Mouse (Mus musculus): ENCODE measurements around the gene Wasl. TPM values are rescaled to one million over a fixed set of nuclear protein-coding genes. Genes with fewer than 3 reads are reported as not detected.
A peak's percentile ranks its signal among the peaks of the same experiment; 100 is the strongest.

The Wasl gene
- polyA plus RNA-seq, 1 experiment from 2014 or later, result 74.3 TPM

DNA sequence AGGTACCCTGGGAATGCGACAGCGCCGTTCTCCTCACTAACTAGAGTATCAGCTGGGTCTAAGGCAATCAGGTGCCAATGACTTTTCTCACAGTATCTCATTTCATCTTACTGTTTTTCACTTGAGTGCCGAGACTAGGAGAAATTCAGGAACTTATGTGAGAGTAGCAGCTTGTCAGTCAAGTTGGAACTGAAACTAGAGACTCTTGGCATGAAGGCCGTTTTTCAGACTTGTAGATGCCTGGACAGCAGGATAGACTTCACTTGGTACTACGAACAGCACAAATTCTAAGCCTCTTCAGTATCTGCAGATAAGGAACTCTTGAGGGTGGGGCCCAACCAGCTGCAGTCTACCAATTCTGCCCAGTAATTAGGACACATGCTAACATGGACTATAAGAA lies 64.7 kb downstream of the Wasl start:
- Histone ChIP-seq H3K27ac (no peak overlapping the region), H3K4me1 (replicated peaks) (no peaks in the 10 kb centered on the region), H3K27me3 (replicated peaks) (no peaks in the 10 kb centered on the region), H3K9me3 (no peaks in the 10 kb centered on the region), H3K4me2 (replicated peaks) (no peak overlapping the region), H3K36me3 (no peaks in the 10 kb centered on the region), H3K9ac (no peak overlapping the region), H3K4me3 (replicated peaks) (no peak overlapping the region)
- 83% methylated on average over 6 of the region's 6 CpGs for WGBS
- ATAC-seq, result no peak

DNA sequence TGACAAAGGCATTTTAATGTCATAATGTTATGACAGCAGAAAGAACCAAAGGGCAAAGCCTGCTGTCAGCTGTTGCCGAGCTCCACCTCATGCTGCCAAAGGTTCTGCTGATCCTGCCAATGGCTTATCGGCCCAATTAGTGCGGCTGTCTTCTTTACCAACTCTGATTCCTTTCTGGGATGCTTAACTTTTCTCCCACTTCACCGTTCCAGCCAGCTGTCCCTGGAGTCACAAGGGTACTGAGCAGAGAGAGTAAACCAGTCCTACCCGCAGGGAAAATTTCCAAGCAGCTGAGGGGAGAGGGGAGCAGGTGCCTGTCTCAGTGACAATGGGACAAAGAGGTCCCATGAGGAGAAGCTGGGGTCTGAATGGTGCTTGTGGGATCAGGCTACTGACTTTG lies 65.2 kb downstream of the Wasl start:
- Histone ChIP-seq H3K4me2 (replicated peaks) (no peak overlapping the region), H3K4me1 (replicated peaks) (no peaks in the 10 kb centered on the region), H3K27me3 (replicated peaks) (no peaks in the 10 kb centered on the region), H3K27ac (no peak overlapping the region), H3K9ac (no peak overlapping the region), H3K9me3 (no peaks in the 10 kb centered on the region), H3K36me3 (no peaks in the 10 kb centered on the region), H3K4me3 (replicated peaks) (no peak overlapping the region)
- ATAC-seq, result no peak
- 87% methylated on average over 5 of the region's 5 CpGs for WGBS

GRCm38 (mm10) chr6:24599179-24599578 lies 65.6 kb downstream of the Wasl start:
- H3K4me2 ChIP-seq (replicated peaks), result no peak overlapping the region
- 92% methylated on average over 6 of the region's 6 CpGs for WGBS
- no peaks in the 10 kb centered on the region for H3K27me3 ChIP-seq (replicated peaks)
- H3K36me3 ChIP-seq, result no peaks in the 10 kb centered on the region
- H3K27ac ChIP-seq, result no peak overlapping the region
- no peak for ATAC-seq
- no peak overlapping the region for H3K9ac ChIP-seq
- H3K4me3 ChIP-seq (replicated peaks), result no peak overlapping the region
- no peaks in the 10 kb centered on the region for H3K4me1 ChIP-seq (replicated peaks)
- no peaks in the 10 kb centered on the region for H3K9me3 ChIP-seq

DNA sequence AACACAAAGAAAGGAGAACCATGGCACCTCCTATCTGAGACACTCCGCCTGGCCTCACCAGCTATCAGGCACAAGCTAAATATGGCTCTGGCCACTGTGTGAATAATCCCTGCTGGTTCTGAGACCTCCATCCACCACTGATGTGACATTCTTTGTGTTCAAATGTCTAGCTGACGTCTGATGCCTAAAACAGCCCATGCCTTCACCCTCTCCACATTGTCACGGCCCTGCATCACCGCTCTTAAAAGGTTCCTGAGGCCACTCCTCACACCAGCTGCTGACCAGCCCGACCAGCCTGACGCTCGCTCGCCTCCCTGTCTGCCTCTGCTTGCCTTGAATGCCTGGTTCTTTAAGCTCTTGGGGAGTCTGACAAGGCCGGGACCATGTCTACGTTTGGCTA lies 67.3 kb downstream of the Wasl start, which contains the start of gene Lmod2:
Lmod2 (plus strand) TSS at position 263 of the 400 bp plus-strand sequence.
- Histone ChIP-seq H3K4me3 (replicated peaks) (no peak within 1 kb of the TSS), H3K36me3 (no peaks in the 10 kb centered on the region), H3K9me3 (no peaks in the 10 kb centered on the region), H3K27ac (no peak within 1 kb of the TSS), H3K4me1 (replicated peaks) (no peaks in the 10 kb centered on the region), H3K27me3 (replicated peaks) (no peaks in the 10 kb centered on the region), H3K4me2 (replicated peaks) (no peak within 1 kb of the TSS), H3K9ac (no peak within 1 kb of the TSS)
- WGBS, result 81% methylated on average over 10 of the region's 10 CpGs
- ATAC-seq, result no peak

- no peak overlapping the region for H3K4me3 ChIP-seq (replicated peaks)
- no peak overlapping the region for H3K27ac ChIP-seq
- WGBS, result 42% methylated on average over 10 of the region's 10 CpGs
- H3K27me3 ChIP-seq (replicated peaks), result no peaks in the 10 kb centered on the region
- ATAC-seq, result no peak
- H3K9me3 ChIP-seq, result no peaks in the 10 kb centered on the region
- no peaks in the 10 kb centered on the region for H3K36me3 ChIP-seq
- no peak overlapping the region for H3K4me2 ChIP-seq (replicated peaks)
- H3K9ac ChIP-seq, result no peak overlapping the region
- H3K4me1 ChIP-seq (replicated peaks), result no peaks in the 10 kb centered on the region
These were observed 73.1 kb downstream of the Wasl start for GRCm38 (mm10) chr6:24591525-24592218.

- H3K4me2 ChIP-seq (replicated peaks), result no peak overlapping the region
- H3K9ac ChIP-seq, result no peak overlapping the region
- H3K27me3 ChIP-seq (replicated peaks), result no peaks in the 10 kb centered on the region
- H3K4me3 ChIP-seq (replicated peaks), result no peak overlapping the region
- no peaks in the 10 kb centered on the region for H3K36me3 ChIP-seq
- WGBS, result 86% methylated on average over 5 of the region's 5 CpGs
- ATAC-seq, result no peak
- no peaks in the 10 kb centered on the region for H3K9me3 ChIP-seq
- H3K4me1 ChIP-seq (replicated peaks), result no peaks in the 10 kb centered on the region
- H3K27ac ChIP-seq, result no peak overlapping the region
These were observed 74.5 kb downstream of the Wasl start for GRCm38 (mm10) chr6:24590282-24590681.

DNA sequence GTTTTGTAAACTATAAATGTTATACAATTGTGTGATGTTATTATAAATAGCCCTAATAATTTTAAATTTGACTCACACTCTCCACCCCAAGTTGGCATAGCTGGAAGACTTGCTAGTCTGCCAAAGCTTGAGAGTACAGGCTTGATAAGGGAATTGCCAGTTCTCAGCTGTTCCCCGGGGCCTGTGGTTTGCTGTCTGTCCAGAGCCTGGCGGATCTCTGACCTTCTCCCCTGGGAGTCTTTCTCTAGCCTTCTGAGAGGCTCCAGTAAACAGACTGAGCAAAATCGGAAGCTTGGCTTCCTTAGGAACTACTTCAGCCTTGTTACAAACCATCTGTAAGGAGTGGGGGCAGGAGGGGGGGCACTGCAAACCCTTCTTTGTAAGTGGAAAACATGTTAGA lies 77.9 kb downstream of the Wasl start:
- no peak overlapping the region for H3K4me3 ChIP-seq (replicated peaks)
- H3K9me3 ChIP-seq, result no peaks in the 10 kb centered on the region
- WGBS, result 26% methylated on average over 3 of the region's 3 CpGs
- no peaks in the 10 kb centered on the region for H3K4me1 ChIP-seq (replicated peaks)
- H3K36me3 ChIP-seq, result no peaks in the 10 kb centered on the region
- no peak overlapping the region for H3K9ac ChIP-seq
- no peak overlapping the region for H3K4me2 ChIP-seq (replicated peaks)
- H3K27ac ChIP-seq, result no peak overlapping the region
- ATAC-seq, result peak; percentile 49
- H3K27me3 ChIP-seq (replicated peaks), result no peaks in the 10 kb centered on the region

- no peaks in the 10 kb centered on the region for H3K4me1 ChIP-seq (replicated peaks)
- H3K4me3 ChIP-seq (replicated peaks), result no peak overlapping the region
- H3K9me3 ChIP-seq, result no peaks in the 10 kb centered on the region
- H3K27ac ChIP-seq, result no peak overlapping the region
- H3K36me3 ChIP-seq, result no peaks in the 10 kb centered on the region
- H3K9ac ChIP-seq, result no peak overlapping the region
- H3K4me2 ChIP-seq (replicated peaks), result 0 out of 2 replicates have a peak overlapping the region, but pooled peaks have one; percentile 9
- no peaks in the 10 kb centered on the region for H3K27me3 ChIP-seq (replicated peaks)
- peak; percentile 36; the same call in 1 of the 2 replicates for ATAC-seq
- WGBS, result 39% methylated on average over 10 of the region's 10 CpGs
These were observed 79.1 kb downstream of the Wasl start for GRCm38 (mm10) chr6:24585431-24586310.

- Histone ChIP-seq H3K27me3 (replicated peaks) (no peaks in the 10 kb centered on the region), H3K9me3 (no peaks in the 10 kb centered on the region), H3K27ac (no peak overlapping the region), H3K4me3 (replicated peaks) (no peak overlapping the region), H3K4me2 (replicated peaks) (no peak overlapping the region), H3K9ac (no peak overlapping the region), H3K36me3 (no peaks in the 10 kb centered on the region), H3K4me1 (replicated peaks) (no peaks in the 10 kb centered on the region)
- no peak for ATAC-seq
- 74% methylated on average over 3 of the region's 3 CpGs for WGBS
These were observed 81.4 kb downstream of the Wasl start for GRCm38 (mm10) chr6:24583456-24583855.

- H3K4me2 ChIP-seq (replicated peaks), result no peak overlapping the region
- H3K27me3 ChIP-seq (replicated peaks), result no peaks in the 10 kb centered on the region
- H3K4me1 ChIP-seq (replicated peaks), result no peaks in the 10 kb centered on the region
- no peak overlapping the region for H3K27ac ChIP-seq
- no peak overlapping the region for H3K9ac ChIP-seq
- H3K36me3 ChIP-seq, result no peaks in the 10 kb centered on the region
- no peak for ATAC-seq
- H3K4me3 ChIP-seq (replicated peaks), result no peak overlapping the region
- no peaks in the 10 kb centered on the region for H3K9me3 ChIP-seq
These were observed 91.5 kb downstream of the Wasl start for GRCm38 (mm10) chr6:24573319-24573718.

DNA sequence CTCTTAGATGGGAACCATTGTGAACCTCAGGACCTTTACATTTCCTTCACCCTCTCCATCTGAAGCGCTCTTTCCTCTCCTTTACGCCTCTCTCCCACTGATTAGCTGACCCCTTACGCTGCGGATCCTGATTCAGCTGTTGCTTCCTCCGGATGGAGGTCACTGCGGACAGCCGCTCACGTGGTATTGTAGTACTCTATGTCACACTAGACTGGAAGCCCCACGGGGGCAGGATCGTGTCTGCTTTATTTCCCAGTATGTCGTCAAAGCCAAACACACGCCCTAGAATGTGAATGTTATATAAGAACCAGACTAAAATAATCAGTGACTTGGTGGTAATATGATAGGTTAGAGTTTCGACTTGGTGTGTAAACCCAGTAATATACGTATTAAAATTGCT lies 92.4 kb downstream of the Wasl start:
- H3K36me3 ChIP-seq, result no peaks in the 10 kb centered on the region
- WGBS, result 87% methylated on average over 14 of the region's 14 CpGs
- H3K27ac ChIP-seq, result no peak overlapping the region
- no peaks in the 10 kb centered on the region for H3K9me3 ChIP-seq
- no peaks in the 10 kb centered on the region for H3K4me1 ChIP-seq (replicated peaks)
- no peaks in the 10 kb centered on the region for H3K27me3 ChIP-seq (replicated peaks)
- H3K4me3 ChIP-seq (replicated peaks), result no peak overlapping the region
- no peak overlapping the region for H3K9ac ChIP-seq
- H3K4me2 ChIP-seq (replicated peaks), result no peak overlapping the region
- no peak for ATAC-seq

GRCm38 (mm10) chr6:24571126-24571525 lies 93.7 kb downstream of the Wasl start:
- Histone ChIP-seq H3K4me3 (replicated peaks) (no peak overlapping the region), H3K4me1 (replicated peaks) (no peaks in the 10 kb centered on the region), H3K27ac (no peak overlapping the region), H3K9ac (no peak overlapping the region), H3K36me3 (no peaks in the 10 kb centered on the region), H3K27me3 (replicated peaks) (no peaks in the 10 kb centered on the region), H3K9me3 (no peaks in the 10 kb centered on the region), H3K4me2 (replicated peaks) (no peak overlapping the region)
- WGBS, result 52% methylated on average over 6 of the region's 6 CpGs
- ATAC-seq, result 0 out of 2 replicates have a peak, but pooled peaks have one; percentile 39
